Mouse (Mus musculus): ENCODE measurements around the gene Pyroxd2.
"Not testable (repeated sequence)": the region's sequence is repeated elsewhere in the genome, so short reads cannot be mapped to it uniquely, and the experiment has no call there.

The Pyroxd2 gene

GRCm38 (mm10) chr19:42689786-42690185 is 62.8 kb downstream of the Pyroxd2 start:
- no peak for DNase-seq (ENCODE audit: inconsistent ontology term)

DNA sequence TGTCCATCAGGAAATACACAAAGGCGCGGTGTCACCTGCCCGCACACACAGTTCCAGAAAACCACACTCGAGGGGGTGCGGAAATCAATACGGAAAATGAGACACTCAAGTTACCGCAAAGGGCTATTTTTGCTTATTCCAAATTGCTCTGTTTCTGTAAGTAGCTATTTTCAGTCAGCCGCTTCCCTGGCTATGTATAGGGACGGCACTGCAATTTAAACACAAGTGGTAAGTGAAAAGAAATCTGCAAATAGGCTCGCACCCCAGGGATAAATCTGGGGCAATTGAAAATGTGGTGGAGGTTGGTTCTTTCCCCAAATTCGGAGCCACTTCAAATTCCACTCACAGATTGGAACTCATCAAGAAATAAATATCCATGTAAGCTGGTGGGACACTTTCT is 63.3 kb downstream of the Pyroxd2 start:
- DNase-seq (ENCODE audit: inconsistent ontology term): no peak

DNA sequence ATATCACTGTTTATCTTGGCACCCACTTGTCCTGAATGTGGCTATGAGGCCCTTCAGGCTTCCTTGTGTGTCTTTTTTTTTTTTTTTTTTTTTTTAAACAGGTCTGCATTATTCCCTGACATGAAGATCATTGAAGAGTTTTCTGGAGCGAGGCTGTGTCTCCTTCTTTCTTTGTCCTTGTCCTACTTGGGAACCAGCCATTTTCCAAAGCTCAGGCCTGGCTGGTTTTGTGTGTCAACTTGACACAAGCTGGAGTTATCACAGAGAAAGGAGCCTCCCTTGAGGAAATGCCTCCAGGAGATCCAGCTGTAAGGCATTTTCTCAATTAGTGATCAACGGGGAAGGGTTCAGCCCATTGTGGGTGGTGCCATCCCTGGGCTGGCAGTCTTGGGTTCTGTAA is 69.8 kb downstream of the Pyroxd2 start:
- not testable (repeated sequence) for DNase-seq (ENCODE audit: inconsistent ontology term)

GRCm38 (mm10) chr19:42678191-42678590 is 74.4 kb downstream of the Pyroxd2 start:
- no peak for DNase-seq (ENCODE audit: inconsistent ontology term)

DNA sequence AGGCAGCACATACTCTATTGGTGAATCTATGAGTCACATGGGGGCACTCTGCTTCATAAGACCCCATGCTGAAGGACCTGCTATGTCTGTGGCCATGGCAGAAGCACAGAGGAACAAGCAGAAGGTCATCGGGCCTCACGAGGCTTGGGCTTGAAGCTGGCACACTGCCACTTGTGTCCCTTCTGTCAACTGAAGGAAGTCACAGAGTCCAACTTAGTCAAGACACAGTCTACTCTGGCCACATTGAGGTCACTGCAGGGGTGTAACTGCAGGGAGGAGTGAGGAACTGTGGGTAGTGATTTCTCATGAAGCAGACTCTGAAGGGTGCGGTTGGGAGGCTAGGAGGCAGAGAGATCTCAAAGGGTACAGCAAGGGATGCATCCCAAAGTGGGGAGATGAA is 75.1 kb downstream of the Pyroxd2 start:
- DNase-seq (ENCODE audit: inconsistent ontology term): no peak

DNA sequence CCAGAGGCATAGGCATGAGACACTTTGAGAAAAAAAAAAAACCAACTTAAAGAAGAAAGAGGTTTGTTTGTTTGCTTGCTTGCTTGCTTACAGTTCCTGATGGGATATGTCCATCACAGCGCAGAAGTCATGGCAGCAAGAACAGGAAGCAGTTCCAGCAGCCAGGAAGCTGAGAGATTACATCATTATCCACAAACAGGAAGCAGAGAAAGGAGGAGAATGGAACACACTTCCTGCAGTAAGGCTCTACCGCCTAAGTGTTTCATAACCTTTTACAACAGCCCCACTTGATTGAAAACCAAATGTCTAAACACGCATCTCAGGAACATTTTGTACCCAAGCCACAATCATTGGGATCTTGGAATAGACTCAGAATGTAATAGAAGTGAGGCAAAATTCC is 75.6 kb downstream of the Pyroxd2 start:
- no peak for DNase-seq (ENCODE audit: inconsistent ontology term)
